In the genomic region with DNA sequence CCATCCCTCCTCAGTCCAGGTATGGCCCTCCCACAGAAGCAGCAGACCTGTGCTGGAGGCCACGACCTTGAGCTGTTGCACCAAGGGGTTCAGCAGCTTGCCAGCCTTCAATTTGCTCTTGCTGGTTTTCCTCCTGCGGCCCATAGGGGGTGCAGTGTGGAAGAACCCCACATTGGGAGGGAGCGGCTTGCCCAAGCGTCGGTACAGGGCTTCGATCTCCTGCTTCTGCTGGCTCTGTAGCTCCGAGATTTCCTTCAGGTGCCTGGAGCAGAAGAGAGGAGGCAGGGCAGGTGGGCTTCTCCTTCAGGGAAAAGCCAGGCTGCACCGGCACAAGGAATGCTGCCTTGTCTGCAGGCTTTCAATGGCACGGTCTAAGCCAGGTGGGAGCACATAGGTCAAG, we compare ENCODE assay signal across 10 mouse cellular contexts.
DNase-seq lines count a peak whose midpoint lies in the region; ATAC-seq and TF ChIP-seq lines count a peak whose summit lies in the region.
"Had no signal": no experiment of that assay in that cellular context is flagged by ENCODE, and none has a peak within 500 bp of the region (broad histone marks: within the 10 kb centered on the region; RNA-seq: fewer than 3 reads in every experiment).

No protein-coding gene starts in this region.

- no peaks in the 10 kb centered on the region for H3K79me2 ChIP-seq in liver, adult 2 months (ENCODE audit: control insufficient read depth, insufficient read depth, low read length)

- H3K4me3 ChIP-seq in liver, adult 2 months (ENCODE audit: insufficient read depth, low read depth, low read length): no peak overlapping the region
- H3K4me3 ChIP-seq in hindbrain, embryonic 12.5 days: no peak overlapping the region
- H3K4me3 ChIP-seq: heart, embryonic 15.5 days had no signal

- no peaks in the 10 kb centered on the region for H3K4me1 ChIP-seq in liver, adult 2 months (ENCODE audit: control insufficient read depth, insufficient read depth, low read length)
- H3K4me1 ChIP-seq in hindbrain, embryonic 12.5 days: no peaks in the 10 kb centered on the region
- H3K4me1 ChIP-seq: heart, embryonic 15.5 days had no signal

- H3K4me2 ChIP-seq in hindbrain, embryonic 12.5 days (replicated peaks): no peak overlapping the region
- H3K4me2 ChIP-seq: heart, embryonic 15.5 days had no signal

- H3K27ac ChIP-seq in liver, adult 2 months (replicated peaks; ENCODE audit: insufficient read depth, low read depth, low read length): no peak overlapping the region
- H3K27ac ChIP-seq in hindbrain, embryonic 12.5 days: no peak overlapping the region
- H3K27ac ChIP-seq: heart, embryonic 15.5 days had no signal

- peak; percentile 66 for TF ChIP-seq CTCF in liver, adult 2 months (IDR thresholded peaks at IDR 0.05; ENCODE audit: low read depth, low read length)

- no peaks in the 10 kb centered on the region for H3K36me3 ChIP-seq in liver, adult 2 months (ENCODE audit: control insufficient read depth, insufficient read depth, low read length)
- peaks cover 32% of the 10 kb centered on the region for H3K36me3 ChIP-seq in hindbrain, embryonic 12.5 days
- H3K36me3 ChIP-seq: heart, embryonic 15.5 days had no signal

- WGBS in liver, adult 2 months: 31% methylated on average over 9 of the region's 9 CpGs
- WGBS in hindbrain, embryonic 12.5 days: 46% methylated on average over 9 of the region's 9 CpGs

- no peak for TF ChIP-seq POLR2A in liver, adult 2 months (IDR thresholded peaks at IDR 0.05; ENCODE audit: extremely low read depth, insufficient read depth, low read length)

- peak; percentile 38 to 42 for DNase-seq in cerebellum, postnatal 14 days
- no peak for DNase-seq in cerebellum, adult 9-11 months
- DNase-seq in liver, adult 2 months (ENCODE audit: extremely low read depth, low read depth, low spot score): peak; percentile 8
- DNase-seq in liver: no peak
- DNase-seq in brain, adult 2 months (ENCODE audit: low read depth, low spot score): peak; percentile 44
- peak; percentile 34 for DNase-seq in naive thymus-derived CD4-positive, alpha-beta T cell, adult 2 months (ENCODE audit: low read depth)
- DNase-seq in left cerebral cortex, postnatal 25 days (ENCODE audit: low spot score in 2 of 2): no peak

- no peak for ATAC-seq in hindbrain, embryonic 12.5 days (ENCODE audit: low FRiP score)
- ATAC-seq: Patski had no signal

- intact Hi-C loops in left cerebral cortex, postnatal 25 days (cut with DNase I): no loop called here

- no peak overlapping the region for H3K9ac ChIP-seq in liver, adult 2 months (ENCODE audit: low read depth, low read length)
- H3K9ac ChIP-seq in hindbrain, embryonic 12.5 days: no peak overlapping the region
- H3K9ac ChIP-seq: heart, embryonic 15.5 days had no signal

- no peaks in the 10 kb centered on the region for H3K27me3 ChIP-seq in liver, adult 2 months (ENCODE audit: control insufficient read depth, insufficient read depth, low read length)
- H3K27me3 ChIP-seq in hindbrain, embryonic 12.5 days: no peaks in the 10 kb centered on the region

- no peaks in the 10 kb centered on the region for H3K9me3 ChIP-seq in hindbrain, embryonic 12.5 days (replicated peaks)
- H3K9me3 ChIP-seq: heart, embryonic 15.5 days had no signal

Comparison
In these comparisons a context has a peak if more than half of its experiments do, and no peak if none do; other contexts are left out.
1. DNase-seq: peak in cerebellum, postnatal 14 days (2 of 2), liver, adult 2 months (single experiment), brain, adult 2 months (single experiment) and naive thymus-derived CD4-positive, alpha-beta T cell, adult 2 months (single experiment); none in cerebellum, adult 9-11 months (single experiment), liver (single experiment) and left cerebral cortex, postnatal 25 days (0 of 2).